Mouse (Mus musculus) heart, postnatal 14 days (tissue): Measurements from ENCODE around the gene Shcbp1l. TPM values are rescaled to one million over a fixed set of nuclear protein-coding genes. Genes with fewer than 3 reads are reported as not detected.
"Not testable (repeated sequence)": the region's sequence is repeated elsewhere in the genome, so short reads cannot be mapped to it uniquely, and the experiment has no call there.

ENCODE experiments used
- DNase-seq, 2 experiments: peaks; one replicate each; pipeline ENCODE4 v3.0.0; 2021 to 2022
- intact Hi-C: fragments of 180-260 bp; cut with DNase I; formaldehyde crosslinking; loops from one replicate; pipeline ENCODE4 v1.15.1; 2025
- total RNA-seq, 2 experiments: library from RNA; stranded (reverse); gene quantifications; 2 replicates each; pipeline ENCODE4 v1.2.3; 2021

Shcbp1l gene
- total RNA-seq, 2 experiments from 2014 or later, result not detected

- no peak for DNase-seq
- intact Hi-C loops, result loop anchor here (5.0 kb wide), 1 partner anchor 262 kb away; the partner anchor contains the start of gene Rnasel
Observed at GRCm38 (mm10) chr1:153485201-153485796, 60.3 kb downstream of the Shcbp1l start.

- intact Hi-C loops, result loop anchor here (5.0 kb wide), 1 partner anchor 261 kb away; the partner anchor contains the start of gene Rnasel
- DNase-seq, result not testable (repeated sequence)
Observed at GRCm38 (mm10) chr1:153486120-153486519, 61.2 kb downstream of the Shcbp1l start.

DNA sequence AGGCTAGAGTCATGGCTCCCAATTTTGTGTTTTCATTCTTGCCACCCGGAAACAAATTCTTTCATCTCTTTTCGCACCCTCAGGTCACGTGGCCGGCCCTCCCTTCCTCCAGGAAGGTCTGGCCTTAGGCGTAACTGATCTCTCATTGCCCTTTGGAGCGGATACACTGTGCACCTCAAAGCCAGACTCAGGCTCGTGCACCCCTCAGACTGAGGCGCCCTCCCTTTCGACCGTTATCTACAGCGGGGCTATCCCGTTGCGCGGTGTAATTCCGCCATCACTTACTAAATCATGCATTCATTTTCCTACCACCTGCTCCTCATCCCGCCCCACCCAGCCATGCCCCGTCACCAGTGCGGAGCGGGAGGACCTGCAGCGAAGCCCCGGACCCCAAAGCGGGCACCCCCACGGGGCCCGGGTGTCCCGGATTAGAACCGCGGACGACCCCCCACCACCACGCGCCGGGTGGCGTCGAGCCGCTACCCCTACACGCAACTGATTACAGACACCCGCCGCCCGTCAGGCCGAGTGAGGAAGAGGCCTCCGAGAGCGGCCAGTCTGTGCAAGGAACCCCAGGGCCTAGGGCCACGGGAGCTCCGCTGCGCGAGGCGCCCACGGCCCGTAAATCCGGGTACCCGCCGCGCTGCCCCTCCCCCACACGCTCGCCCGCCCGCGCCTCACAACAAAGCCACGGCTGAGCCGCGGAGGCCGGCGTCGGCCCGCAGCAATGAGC is 62.0 kb downstream of the Shcbp1l start:
- intact Hi-C loops, result loop anchor here (5.0 kb wide), 1 partner anchor 260 kb away; the partner anchor contains the start of gene Rnasel
- peak; percentile 30 to 40 for DNase-seq

DNA sequence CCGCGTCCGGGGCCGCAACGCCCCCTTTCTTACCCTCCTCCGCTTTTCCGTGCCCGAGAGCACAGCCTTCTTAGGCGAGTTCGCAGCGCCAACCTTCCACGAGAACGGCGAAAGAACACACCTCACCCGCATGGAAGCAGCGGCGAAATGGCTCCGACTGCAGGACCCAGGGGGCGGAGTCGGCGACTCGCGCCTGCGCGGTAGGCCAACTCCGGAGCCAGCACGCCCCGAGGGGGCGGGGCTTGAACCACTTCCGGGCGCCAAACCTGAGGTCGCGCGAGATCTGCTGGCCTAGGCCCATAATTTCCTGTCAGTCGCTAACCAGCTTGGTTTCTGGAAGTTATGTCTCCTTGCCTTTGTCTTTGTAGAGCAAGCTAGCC is 62.5 kb downstream of the Shcbp1l start, which contains the start of gene Dhx9:
Dhx9 (minus strand) TSS at position 161 of the 380 bp plus-strand sequence.
- peak; percentile 100 for DNase-seq
- intact Hi-C loops, result loop anchor here (5.0 kb wide), 1 partner anchor 260 kb away; the partner anchor contains the start of gene Rnasel

- DNase-seq, result peak; percentile 21 to 36
- intact Hi-C loops, result loop anchor here (5.0 kb wide), 1 partner anchor 258 kb away; the partner anchor contains the start of gene Rnasel
Observed at GRCm38 (mm10) chr1:153489132-153489531, 64.2 kb downstream of the Shcbp1l start.

DNA sequence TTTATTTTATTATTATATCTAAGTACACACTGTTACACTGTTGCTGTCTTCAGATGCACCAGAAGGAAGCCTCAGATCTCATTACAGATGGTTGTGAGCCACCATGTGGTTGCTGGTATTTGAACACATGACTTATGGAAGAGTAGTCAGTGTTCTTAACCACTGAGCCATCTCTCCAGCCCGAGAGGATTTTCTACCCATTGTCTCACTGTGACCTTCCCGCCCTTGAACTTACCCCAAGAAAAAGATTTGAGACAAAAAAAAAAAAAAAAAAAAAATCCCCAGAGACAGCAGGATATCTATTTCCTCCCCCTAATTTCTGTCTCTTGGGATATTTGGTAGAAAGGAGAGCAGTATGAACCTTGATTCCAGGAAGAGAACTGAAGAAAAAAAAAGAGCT is 64.6 kb downstream of the Shcbp1l start:
- no peak for DNase-seq
- intact Hi-C loops, result loop anchor here (5.0 kb wide), 1 partner anchor 258 kb away; the partner anchor contains the start of gene Rnasel

DNA sequence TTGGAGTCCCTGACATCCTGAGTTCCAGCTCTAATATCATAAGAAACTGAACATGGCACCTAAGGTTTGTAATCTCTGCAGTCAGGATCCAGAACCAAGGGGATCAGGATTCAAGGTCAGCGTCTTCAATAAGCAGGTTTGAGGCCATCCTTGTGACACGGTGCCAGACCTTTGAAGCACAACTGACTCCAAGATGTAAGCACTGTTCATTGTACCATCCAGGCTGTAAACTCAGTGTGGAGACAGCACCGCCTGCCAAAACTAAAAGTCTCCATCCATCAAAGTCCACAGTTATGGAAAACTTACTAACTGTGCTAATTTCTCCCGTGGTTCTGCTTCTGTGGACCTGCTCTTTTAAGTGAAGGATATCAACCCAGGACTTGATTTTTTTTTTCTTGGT is 65.0 kb downstream of the Shcbp1l start:
- no peak for DNase-seq
- intact Hi-C loops, result loop anchor here (5.0 kb wide), 1 partner anchor 257 kb away; the partner anchor contains the start of gene Rnasel

GRCm38 (mm10) chr1:153491345-153491744 is 66.4 kb downstream of the Shcbp1l start:
- DNase-seq, result no peak
- intact Hi-C loops, result no loop called here

DNA sequence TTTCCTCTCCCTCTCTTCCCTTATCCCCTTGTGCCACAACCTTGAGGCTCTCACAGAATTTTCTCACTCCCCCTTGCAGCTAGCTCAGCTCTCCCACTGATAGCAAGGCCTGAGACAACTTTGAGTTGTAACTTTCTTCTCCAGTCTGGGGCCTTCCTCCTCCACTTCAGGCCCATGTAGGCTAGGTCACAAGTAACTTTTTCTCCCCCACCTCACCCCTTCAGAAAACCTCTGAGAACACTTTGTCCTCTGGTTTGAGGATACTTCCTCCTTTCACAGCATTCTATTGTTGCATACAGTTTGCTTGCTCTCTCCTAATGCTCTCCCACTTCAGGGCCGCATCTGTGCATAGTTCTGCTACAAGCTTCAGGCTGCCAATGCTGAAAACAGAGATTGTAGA is 66.9 kb downstream of the Shcbp1l start:
- intact Hi-C loops, result no loop called here
- no peak for DNase-seq

DNA sequence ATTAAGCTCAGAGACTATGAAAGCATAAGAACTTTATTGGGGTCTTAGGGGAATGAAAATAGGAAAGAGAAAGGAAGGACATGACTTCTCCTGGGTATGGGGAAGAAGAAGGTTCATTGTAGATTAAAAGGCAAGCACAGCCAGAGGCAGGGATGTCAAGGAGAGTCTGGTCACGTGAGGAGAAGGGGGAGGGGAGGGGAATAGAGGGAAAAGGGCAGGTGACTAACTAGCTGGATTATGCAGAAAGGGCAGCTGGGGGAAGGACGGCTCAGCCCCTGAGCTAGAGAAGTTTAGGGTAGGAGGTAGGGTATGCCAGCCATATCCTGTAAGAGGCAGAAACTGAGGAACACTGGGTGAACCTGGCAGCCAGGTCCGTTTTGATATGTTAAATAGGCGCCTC is 68.4 kb downstream of the Shcbp1l start:
- no peak for DNase-seq
- intact Hi-C loops, result no loop called here

DNA sequence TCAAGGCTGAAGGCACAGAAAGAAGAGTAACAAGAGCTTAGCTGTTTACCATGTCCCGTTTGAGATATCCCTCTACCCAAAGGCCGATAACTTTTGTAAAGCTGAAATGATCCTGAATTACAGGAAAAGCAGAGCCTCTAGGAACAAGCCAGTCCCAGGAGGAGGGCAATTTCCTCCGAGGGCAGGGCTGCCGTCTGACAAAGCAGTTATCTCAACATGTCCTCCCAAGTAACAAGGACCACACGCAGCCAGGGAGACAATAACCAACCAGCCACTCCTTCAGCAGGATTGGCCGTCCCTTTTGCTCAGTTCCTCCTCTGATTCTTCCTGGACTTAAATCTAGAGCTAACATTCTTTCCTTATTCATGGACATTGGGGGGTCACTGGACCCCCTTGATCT is 69.0 kb downstream of the Shcbp1l start:
- intact Hi-C loops, result no loop called here
- no peak for DNase-seq

DNA sequence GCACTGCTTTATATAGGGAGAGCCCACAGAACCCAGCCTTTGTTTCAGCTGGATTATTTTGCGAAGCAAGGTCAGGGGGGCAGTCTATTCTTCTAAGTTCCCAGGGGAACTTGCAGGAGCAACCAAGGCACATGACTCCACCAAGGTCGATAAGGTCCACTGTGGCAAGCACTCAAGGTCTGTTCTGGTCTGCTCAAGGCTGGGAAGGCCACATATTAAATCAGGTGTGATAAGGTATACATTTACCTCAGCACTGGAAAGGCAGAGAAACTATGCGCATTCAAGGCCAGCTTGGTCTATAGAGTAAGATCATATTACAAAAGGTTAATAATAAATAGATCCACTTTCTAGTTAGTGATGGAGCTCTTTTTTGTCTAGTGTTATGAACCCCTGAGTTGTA is 71.1 kb downstream of the Shcbp1l start:
- DNase-seq, result no peak
- intact Hi-C loops, result no loop called here

GRCm38 (mm10) chr1:153500030-153500429 is 75.1 kb downstream of the Shcbp1l start:
- no peak for DNase-seq
- intact Hi-C loops, result no loop called here

DNA sequence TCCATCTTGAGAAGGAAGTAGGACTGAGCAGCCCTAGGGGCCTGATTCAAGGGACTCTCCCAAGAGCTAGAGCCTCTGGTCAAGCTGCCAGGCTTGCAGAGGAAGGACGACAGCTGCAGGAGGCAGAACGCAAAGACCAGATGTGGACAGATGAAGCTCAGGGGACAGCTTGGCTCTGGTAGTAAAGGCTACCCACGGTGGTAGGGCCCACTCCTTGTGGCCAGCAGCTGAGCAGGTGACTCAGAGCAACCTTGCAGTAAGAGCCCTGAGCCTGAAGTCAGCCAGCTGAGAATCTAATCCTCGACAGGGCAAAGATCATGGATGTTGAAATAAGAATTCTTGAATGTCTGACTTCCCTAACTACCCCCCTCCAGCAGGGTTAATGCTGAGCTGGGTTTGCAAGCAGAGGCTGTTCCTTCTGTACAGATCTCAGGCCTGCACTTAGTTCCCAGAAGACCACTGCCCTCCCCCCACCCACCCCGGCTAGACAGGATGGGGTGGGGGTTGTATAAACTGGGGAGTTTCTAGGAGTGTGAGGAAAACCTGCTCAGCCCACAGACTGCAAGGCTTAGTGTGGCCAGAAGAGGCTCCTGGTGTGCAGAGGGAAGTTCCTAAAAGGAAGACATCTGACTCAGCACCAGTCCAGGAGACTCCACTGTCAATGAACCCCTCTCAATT is 76.8 kb downstream of the Shcbp1l start:
- DNase-seq, result peak; percentile 20 to 38
- intact Hi-C loops, result no loop called here

Other genes with a start within 250 kb of the Shcbp1l start
- 10 to 100 TPM in 1 of 2 experiments, 1 to 10 TPM in 1; 6.9 to 10.7 TPM for gene Lamc2, start 238.7 kb upstream of the Shcbp1l start, total RNA-seq
- 100 to 1,000 TPM; 303 to 323 TPM for gene Lamc1, start 92.4 kb upstream of the Shcbp1l start, total RNA-seq
- 10 to 100 TPM; 58.3 to 64.8 TPM for gene Dhx9, start 62.5 kb downstream of the Shcbp1l start, total RNA-seq
- gene Npl, start 124.9 kb downstream of the Shcbp1l start, total RNA-seq, result 1 to 10 TPM; 1.7 to 1.8 TPM
- gene Rgs8, start 227.9 kb downstream of the Shcbp1l start, total RNA-seq, result not detected